Mouse (Mus musculus) CD8-positive naive resting alpha-beta T cell, adult 2 months (primary cell): ENCODE results near the gene Hoxd11.

Source experiments
- DNase-seq, 2 experiments: peaks; one replicate each; pipeline ENCODE4 v3.0.0; 2022; ENCODE audit warnings: low read depth in 2 of 2, low spot score in 2 of 2

The Hoxd11 gene

DNA sequence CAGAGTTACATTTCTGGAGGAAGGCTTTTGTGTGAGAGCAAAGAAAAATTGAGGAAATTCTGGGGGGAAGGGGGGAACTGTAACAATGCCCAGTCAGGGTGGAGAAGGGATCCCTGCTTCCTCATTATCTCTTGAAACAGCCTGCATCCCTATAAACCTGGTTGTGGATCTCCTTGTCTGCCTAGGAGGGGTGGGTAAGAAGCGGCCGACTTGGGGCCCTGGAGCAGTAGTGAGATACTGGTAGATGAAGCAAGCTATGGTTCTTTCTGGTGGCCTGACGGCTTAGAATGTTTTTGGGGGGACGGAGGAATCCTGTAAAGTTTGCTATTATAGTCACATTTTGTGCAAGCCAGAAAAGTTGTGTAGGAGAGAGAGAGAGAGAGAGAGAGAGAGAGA is 14.1 kb downstream of the Hoxd11 start:
- DNase-seq, result no peak

DNA sequence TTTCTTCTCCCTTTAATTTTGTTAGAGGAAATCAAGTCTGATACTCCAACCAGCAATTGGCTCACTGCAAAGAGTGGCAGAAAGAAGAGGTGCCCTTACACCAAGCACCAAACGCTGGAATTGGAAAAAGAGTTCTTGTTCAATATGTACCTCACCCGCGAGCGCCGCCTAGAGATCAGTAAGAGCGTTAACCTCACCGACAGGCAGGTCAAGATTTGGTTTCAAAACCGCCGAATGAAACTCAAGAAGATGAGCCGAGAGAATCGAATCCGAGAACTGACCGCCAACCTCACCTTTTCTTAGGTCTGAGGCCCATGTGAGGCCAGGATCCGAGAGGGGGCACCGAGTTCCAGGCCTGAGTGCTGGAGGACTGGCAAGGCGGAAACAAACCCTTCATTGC is 14.7 kb downstream of the Hoxd11 start:
- no peak for DNase-seq

DNA sequence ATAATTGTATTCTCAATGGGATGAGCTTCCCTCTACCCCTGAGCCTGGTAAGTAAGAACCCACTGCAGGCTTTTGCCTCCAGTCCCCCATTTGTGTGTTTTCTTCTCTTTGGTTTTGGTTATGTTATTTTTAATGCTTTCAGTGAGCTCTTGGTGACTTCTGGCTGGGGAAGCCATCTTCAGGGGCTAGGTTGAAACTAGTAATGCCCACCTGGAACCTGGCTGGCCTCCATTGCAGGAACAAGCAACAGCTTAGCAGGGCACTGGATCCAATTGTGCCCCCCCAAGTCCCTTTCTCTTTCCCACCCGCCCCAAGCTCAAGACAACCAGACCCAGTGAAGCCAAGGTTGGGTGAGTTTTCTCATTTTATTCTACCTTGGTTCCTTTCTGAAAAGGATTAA is 16.0 kb downstream of the Hoxd11 start:
- DNase-seq, result no peak

DNA sequence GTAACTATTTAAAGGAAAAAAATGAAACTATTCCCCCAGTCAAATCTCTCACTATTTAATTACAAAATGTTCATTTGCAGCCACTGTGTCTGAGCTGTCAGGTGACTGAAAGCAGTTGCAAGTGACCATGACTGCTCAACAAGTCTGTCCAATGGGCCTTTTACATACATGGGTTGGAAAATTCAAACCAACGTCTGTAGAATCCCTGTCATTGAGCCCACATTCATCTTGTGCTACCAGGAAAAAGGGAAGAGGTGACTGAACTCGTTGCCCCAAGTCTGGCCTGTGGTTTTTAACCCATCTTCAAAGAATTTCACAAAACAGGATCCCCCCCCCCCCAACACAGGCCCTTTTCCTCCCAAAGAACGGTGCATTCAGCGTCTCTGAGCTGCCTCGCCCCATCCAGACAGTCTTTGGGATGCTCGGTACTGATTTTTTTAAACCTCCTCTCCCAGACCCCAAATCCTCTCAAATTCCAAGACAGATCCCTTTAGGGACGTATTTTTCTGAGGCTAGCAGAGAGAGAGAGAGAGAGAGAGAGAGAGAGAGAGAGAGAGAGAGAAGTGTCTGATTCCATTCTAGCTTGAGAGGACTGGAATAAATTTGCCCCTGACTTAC is 16.6 kb downstream of the Hoxd11 start:
- DNase-seq, result no peak

DNA sequence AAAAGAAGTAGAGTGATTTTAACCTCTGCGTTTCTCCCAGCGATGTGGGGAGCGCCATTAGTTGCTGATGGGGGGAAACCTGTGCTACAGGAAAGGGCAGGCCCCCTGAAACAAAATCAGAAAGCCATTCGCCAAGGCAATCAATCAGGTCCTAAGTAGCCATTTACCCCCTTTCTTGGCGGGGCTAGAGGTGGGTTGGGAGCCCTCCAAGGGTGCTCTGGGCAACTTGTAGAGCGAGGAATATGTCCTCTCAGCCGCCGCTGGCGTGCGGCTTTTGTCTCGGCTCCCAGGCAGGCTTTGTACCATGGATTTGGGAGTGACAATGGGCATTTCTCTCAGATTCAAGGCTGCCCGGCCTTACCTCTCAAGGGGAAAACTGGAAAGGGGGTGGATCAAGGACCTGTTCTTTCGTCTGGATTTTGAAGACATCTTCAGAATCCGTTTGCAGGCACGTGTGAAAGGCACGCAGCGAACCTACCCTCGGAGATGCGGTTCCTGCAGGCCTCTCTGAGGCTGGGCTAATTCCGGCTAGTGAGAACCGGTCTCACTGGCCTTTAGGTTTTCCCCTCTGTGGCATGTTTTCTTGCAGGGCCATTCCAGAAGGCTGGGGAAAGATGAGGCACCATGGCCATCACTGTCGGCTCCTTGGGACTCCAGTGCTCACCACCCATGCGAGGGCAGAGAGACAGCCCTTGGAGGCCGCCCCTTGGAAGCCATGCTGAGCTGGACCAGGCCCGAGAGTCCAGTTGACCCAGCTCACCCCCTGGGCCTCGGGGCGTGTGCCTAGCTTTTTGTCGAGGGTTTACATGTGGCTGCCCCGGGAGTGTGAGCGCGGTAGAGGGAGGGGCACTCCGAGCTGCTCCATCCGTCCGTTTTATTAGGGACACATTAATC is 17.3 kb downstream of the Hoxd11 start:
- no peak for DNase-seq

DNA sequence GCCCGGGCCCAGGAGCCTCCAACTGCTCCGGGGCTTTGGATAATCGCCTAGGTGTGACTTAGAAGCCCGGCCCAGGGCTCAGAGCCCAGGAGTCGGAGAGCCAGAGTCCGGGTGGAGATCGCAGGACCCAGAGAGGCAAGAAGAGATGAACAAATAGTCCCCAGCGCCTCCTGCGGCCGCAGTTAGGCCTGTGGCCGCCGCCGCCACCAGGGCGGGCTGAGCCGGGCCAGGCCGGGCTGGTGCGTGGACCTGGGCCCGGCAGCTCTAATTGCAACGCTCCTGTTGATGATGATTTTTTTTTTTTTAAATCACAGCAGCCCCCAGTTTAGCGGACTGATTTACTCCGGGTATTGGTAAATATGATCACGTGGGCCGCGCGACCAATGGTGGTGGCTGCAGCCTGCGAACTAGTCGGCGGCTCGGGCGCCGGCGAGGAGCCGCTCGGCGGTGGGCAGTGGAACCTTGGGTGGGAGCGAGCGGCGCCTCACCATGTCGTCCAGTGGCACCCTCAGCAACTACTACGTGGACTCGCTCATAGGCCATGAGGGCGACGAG is 18.3 kb downstream of the Hoxd11 start, which contains the start of gene Hoxd9:
Hoxd9 (plus strand) TSS at position 161 of the 555 bp plus-strand sequence.
- DNase-seq, result no peak

DNA sequence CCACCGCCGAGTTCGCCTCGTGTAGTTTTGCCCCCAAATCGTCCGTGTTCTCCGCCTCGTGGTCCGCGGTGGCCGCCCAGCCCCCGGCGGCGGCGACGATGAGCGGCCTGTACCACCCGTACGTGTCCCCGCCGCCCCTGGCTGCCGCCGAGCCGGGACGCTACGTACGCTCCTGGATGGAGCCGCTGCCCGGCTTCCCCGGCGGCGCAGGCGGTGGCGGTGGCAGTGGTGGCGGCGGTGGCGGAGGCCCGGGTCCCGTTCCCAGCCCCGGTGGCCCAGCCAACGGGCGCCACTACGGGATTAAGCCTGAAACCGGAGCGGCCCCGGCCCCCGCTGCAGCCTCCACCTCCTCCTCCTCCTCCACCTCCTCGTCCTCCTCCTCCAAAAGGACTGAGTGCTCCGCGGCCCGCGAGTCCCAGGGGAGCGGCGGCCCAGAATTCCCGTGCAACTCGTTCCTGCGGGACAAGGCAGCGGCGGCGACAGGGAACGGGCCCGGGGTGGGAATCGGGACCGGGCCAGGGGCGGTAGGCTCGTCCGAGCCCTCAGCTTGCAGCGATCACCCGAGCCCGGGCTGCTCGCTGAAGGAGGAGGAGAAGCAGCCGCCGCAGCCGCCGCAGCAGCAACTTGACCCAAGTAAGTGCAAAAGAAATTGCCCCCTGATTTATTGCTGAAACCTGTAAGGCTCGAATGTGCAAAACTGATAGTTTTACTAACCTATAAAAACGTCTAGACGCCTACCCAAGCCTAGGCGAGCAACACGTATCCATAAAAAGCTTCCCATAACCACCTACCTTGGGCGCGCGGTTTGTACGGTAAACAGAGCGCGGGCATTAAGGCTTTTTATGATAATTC is 19.1 kb downstream of the Hoxd11 start:
- no peak for DNase-seq

DNA sequence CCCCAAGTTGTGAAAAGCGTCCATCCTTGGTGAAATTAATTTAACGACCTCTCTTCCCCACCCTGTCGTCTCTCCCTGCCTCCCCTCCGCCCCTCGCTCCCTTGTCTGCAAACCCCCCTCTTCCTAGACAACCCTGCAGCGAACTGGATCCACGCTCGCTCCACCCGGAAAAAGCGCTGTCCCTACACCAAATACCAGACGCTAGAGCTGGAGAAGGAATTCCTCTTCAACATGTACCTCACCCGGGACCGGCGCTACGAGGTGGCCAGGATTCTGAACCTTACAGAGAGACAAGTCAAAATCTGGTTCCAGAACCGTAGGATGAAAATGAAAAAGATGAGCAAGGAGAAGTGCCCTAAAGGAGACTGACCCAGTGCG is 19.7 kb downstream of the Hoxd11 start:
- no peak for DNase-seq

DNA sequence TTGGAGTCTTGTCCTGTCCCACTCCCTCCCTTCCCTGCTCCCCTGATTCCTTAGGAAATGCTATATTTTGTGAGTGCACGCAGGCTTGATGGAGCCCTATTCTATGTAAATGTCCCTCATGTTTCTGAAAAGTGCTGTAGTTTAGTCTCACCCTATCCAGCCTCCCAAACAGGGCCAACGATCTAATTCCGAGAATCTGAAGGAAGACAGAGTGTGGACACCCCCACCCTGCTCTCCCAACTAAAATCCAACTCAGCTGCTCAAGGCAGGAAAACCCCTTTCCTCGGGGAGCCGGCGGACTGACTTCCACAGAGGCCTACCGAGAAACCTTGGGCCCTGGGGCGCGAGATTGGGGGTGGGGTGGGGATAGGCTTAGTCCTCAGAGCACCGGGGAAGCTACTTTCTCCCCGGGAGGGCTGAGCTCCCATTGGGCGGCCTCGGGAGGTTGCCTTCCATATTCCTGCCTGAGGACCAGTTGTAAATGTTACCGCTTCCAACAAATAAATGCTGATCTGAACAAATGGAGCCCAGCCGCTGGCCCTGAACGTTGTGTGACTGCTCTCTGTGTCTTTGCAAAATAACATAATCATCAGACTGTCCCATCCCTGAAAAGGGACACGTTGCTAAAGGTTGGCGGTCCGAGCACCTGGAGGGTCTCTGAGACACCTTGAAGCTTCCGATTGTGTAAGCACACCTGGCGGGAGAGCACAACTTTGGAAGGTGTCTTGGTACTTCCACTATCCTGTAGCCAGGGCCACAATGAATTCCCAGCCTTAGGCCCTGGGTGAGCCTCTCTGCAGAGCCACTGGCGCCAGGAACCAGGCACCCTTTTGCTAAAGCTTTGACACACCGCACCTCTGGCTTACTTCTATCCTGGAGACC is 20.5 kb downstream of the Hoxd11 start:
- DNase-seq, result no peak

DNA sequence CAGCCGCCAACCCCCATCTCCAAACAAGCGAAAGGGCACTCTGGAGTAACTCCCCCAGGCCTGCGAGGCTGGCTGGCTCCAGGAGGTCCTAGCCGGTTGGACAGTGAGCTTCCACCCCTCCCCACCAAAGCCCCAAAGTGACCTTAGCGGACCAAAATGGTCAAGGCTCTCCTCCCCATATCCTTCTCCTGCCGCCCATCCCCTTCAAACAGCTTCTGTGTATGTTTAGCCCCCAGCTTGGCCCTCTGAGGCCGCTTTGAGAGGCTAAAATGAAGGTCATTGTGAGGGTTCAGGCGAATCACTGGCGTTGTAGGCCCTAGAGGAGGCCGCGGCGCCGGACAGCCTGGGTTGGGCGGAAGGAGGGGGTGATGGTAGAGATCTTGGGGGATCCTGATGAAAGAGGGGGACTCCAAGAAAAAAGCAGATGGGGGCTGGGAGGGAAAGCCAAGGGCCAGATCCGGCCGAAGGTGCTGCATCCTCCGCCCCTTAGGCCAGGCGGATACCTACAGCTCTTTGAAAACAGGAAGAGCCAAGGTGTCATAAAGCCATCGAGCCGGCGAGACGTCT is 21.3 kb downstream of the Hoxd11 start:
- DNase-seq, result no peak

DNA sequence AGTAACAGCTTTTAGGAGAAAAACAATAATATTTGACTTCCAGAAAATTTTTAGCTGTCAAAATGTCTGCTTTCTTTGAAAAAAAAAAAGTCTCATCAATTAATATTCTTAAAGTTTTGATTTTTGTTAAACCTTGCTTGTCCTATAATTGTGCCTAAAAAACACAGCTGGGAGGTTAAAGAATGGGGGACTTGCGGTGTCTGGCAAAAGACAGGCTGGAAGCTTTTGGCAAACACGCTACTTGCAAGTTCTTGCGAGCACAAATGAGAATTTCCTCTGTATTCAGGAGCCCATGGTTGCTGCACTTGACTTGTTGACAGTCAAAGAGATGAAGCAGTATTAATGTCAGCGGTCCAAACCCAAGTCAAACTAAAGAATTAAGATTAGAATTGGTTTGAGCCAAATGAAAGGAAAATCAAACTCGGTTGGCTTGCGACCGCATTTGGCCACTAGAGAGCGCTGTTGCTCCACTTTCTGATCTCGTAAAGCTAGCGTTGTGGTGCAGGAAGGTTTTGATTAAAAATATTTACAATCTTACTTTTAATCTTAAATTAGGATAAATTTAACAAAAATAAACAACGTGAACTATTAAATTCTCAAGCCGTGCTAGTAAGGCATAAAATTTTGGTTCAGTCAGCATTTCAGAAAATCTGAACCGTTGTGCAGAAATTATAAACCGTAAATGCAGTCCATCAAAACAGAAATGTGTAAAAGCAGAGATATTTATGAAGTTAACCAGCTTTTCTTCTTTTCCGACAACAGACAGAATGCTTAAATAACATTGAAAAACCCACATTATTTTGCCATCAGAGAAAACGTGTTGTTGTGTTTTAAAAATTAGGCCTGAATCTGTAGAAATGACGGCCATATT is 22.8 kb downstream of the Hoxd11 start:
- peak; percentile 52 to 67 for DNase-seq

DNA sequence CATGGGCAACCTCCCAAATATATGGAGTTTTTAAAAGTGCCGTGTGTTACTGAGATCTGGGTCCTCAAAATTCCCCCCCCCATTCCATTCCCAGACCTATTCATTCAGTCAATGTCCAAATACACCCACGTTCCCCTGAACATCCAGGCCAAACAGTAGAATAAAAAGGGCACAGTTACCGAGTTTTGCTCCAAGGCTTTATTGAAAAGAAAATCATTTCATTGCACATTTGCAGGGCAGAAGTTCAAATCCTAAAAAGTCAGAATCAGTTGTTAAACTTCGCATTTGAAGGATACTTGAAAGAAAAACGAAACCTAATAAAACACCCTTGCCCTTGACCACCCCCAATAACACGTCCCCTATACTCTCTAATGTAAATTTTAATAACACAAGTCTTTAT is 23.5 kb downstream of the Hoxd11 start:
- no peak for DNase-seq

DNA sequence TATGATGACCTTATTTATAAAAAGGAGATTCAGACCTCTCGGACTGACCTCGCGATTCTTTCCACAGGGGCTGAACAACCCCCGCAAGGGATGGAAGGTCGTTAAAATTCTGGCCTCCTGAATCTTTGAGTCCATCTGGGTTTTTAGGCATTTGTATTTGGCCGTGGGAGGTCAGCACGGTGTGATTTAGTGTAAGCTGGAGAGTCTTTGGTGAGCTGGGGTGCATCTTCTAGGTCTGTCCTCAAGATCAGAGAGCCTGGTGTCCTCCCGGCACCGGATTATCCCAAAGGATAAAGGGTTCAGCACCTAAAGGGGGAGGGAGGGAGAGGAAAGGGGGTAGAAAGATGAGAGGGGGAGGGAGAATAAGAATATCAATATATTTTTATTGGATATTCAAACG is 24.0 kb downstream of the Hoxd11 start:
- no peak for DNase-seq

DNA sequence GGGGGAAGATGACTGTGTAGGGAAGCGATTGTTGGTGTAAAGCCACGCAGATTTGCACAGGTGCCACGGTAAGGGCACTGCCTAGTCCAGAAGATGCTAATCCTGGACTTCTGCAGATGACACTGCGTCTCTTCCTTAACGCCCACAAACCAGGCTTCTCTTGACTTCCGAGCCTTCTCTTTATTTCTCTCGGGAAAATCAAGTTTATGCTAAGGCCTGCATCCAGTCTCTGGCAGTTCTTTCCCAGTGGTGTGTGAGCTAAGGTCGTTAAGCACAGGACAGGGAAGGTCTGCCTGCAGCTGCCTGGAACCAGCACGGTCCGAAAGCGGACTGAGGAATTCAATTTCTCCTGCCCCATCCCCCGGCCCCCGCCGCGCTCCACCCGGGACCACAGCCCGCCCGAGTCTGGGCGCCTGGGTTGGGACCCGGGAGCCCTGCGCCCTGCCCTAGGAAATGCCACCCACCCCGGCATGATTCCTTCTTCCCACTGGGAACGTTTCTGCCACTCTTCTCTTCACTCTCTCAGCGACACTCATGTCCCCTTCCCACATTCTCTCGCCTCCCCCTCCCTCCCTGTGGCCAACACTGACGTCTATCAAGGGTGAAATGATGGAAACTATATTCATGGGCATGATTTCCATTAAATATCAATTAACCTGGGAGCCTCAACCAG is 24.5 kb downstream of the Hoxd11 start:
- DNase-seq, result no peak

DNA sequence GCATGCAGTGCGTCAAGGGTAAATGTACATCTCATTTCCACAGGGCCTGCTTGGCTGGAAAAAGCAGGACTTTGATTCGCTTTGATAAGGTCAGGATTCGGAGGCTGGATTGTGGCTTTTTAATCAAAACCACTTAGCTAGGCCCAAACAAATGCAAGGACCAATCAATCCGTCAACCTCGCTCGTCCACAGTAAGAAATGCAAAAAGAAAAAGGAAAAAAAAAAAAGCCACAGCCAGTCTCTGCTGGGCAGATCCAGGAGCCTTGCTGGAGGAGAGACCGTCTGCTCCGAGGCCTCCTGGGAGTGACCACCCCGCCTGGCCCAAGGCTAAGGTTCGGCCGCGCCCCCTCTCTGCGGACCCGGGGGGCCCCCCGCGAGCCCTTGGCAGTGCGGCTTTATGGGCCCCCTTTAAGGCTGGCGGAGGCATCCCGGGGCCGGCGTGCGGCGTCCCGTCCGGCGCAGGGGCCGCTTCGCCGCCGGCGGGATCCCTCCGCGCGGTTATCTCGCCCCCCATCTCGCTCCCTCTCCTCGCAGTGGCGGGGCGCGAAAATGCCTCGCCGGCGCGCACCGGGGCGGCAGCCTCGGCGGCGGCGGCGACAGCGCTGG is 25.1 kb downstream of the Hoxd11 start, which contains the start of gene Hoxd8:
Hoxd8 (plus strand) TSS at position 223 of the 606 bp plus-strand sequence.
- DNase-seq, result no peak

DNA sequence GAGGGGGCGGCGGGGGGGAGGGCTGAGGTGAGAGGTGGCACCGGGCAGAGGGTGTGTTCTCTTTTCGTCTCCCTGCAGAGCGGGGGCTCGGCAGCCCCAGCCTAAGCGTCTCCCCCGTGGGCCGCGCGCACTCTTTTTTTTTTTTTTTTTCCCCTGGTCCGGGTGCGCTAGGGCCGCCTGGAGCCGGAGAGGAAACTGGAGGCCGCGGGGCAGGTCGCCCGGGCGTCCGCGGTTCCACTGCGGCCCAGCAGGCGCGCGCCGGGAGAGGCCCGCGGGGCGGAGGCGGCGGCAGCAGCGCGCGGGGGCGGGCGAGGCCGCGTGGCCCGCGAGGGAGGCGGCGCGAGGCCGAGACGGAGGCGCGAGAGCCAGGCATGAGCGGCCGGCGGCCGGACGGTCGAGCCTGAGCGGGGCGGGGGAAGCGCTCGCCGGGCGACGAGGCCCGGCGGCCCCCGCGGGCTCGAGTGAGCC is 25.7 kb downstream of the Hoxd11 start:
- no peak for DNase-seq

DNA sequence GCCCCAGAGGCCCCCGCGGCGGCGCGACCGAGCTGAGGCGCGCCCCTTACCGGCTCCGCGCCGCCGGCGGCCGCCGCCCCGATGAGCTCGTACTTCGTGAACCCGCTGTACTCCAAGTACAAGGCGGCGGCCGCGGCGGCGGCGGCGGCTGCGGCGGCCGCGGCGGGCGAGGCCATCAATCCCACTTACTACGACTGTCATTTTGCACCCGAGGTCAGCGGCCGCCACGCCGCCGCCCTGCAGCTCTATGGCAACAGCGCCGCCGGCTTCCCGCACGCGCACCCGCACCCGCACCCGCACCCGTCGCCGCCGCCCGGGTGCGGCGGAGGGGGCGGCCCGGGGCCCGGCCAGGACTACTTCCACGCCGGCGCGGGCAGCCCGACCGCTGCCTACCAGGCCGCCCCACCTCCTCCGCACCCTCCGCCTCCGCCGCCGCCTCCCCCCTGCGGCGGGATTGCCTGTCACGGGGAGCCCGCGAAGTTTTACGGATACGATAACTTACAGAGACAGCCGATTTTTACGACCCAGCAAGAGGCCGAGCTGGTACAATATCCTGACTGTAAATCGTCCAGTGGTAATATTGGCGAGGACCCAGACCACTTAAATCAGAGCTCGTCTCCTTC is 26.2 kb downstream of the Hoxd11 start:
- DNase-seq, result no peak
